16 mouse cellular contexts compared by ENCODE assay signal in the genomic region with DNA sequence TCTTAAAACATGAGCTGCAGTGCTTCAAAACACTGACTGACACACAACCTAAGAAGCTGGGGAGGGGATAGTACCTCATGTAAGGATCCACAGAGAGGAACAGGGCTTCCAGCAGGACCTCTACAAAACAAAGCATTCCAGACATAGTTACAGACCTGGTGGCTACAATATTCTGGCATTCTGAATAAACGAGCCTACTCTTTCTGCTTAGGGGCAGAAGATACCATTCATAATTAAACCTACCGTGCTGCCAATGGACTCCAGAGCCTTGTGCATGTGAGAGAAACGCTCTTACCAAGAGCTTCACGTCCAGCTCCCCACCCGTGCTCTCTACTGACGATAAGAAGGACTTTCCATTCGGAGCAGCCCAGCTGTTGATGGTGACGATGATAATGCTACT. TPM values are rescaled to one million over a fixed set of nuclear protein-coding genes. Genes with fewer than 3 reads are reported as not detected.
A peak's percentile ranks its signal among the peaks of the same experiment; 100 is the strongest.
DNase-seq lines count a peak whose midpoint lies in the region.
"Had no signal": no experiment of that assay in that cellular context is flagged by ENCODE, and none has a peak within 500 bp of the region (broad histone marks: within the 10 kb centered on the region; RNA-seq: fewer than 3 reads in every experiment).

No protein-coding gene starts in this region.

- intact Hi-C loops in heart, postnatal 14 days (cut with DNase I): loop anchor here (10.0 kb wide), 1 partner anchor 352 kb away; no protein-coding TSS in a partner anchor

- DNase-seq in heart, adult 11 months: peak; percentile 61
- DNase-seq in heart, postnatal 14 days: no peak
- DNase-seq: adrenal gland, adult 8-10 months; adrenal gland, postnatal 10 days; adrenal gland, postnatal 14 days; adrenal gland, postnatal 25 days; adrenal gland, postnatal 36 days; B cell, adult 2 months; cerebellum, adult 11 months; cerebellum, adult 11-12 months; cerebellum, adult 18-20 months; cerebellum, adult 2 months had no signal

RNA-seq across cellular contexts. Expression of a gene that starts 4.1 kb away (rescaled TPM):
- 1 to 10 TPM; 4.9 to 5.0 TPM for total RNA-seq in heart, postnatal 14 days (2021)

RNA-seq across cellular contexts. Expression of a gene that starts 12.1 kb away (rescaled TPM):
- 10 to 100 TPM; 16.2 to 16.5 TPM for total RNA-seq in heart, postnatal 14 days (2021)

RNA-seq across cellular contexts. Expression of a gene that starts 20.2 kb away (rescaled TPM):
- 1 to 10 TPM; 2.5 to 5.5 TPM for total RNA-seq in heart, postnatal 14 days (2021)
- total RNA-seq: ES-E14, G1E, MEL had no signal

RNA-seq across cellular contexts. Expression of a gene that starts 39.4 kb away (rescaled TPM):
- total RNA-seq in heart, postnatal 14 days (2021): not detected
- total RNA-seq: CH12.LX, MEL had no signal

RNA-seq across cellular contexts. Expression of a gene that starts 52.1 kb away (rescaled TPM):
- 10 to 100 TPM; 20.0 to 26.6 TPM for total RNA-seq in heart, postnatal 14 days (2021)
